Mouse (Mus musculus) kidney, postnatal 0 days (tissue): ENCODE measurements at regions not wholly inside any gene's neighbourhood (a gene's known extent, or its start where the extent isn't known, plus 50 kb on each side); places are given as distances from the start of the nearest gene placed in this dataset.

Experiments
- ATAC-seq: fragments of 200-750 bp; cut with Nextera tagmentation; replicated peaks from 2 replicates; pipeline ENCODE4 v1.8.0; 2017; ENCODE audit warnings: low read depth, moderate number of reproducible peaks, moderate TSS enrichment, moderate library complexity; ENCODE audit not compliant: low FRiP score
- DNase-seq: peaks from one replicate; pipeline ENCODE4 v3.0.0-alpha.2; 2016; ENCODE audit warnings: low spot score
- H3K27ac ChIP-seq: fragments of 300-500 bp; sonication (generic); 2 replicates; pipeline ENCODE4 v1.5.1; 2014; ENCODE audit warnings: mild to moderate bottlenecking
- H3K27me3 ChIP-seq: fragments of 300-500 bp; sonication (generic); 2 replicates; pipeline ENCODE4 v1.6.1; 2014; ENCODE audit warnings: low read length, mixed read lengths; ENCODE audit not compliant: insufficient read depth
- H3K36me3 ChIP-seq: fragments of 300-500 bp; sonication (generic); 2 replicates; pipeline ENCODE4 v1.6.1; 2014; ENCODE audit warnings: low read length, mixed read lengths; ENCODE audit not compliant: insufficient read depth
- H3K4me1 ChIP-seq: fragments of 300-500 bp; sonication (generic); replicated peaks from 2 replicates; pipeline ENCODE4 v1.6.1; 2014; ENCODE audit warnings: antibody characterized with exemption, low read length, mixed read lengths; ENCODE audit not compliant: insufficient read depth
- H3K4me2 ChIP-seq: fragments of 300-500 bp; sonication (generic); 2 replicates; pipeline ENCODE4 v1.6.1; 2014; ENCODE audit warnings: mild to moderate bottlenecking, low read length, moderate library complexity, mixed read lengths
- H3K4me3 ChIP-seq: fragments of 300-500 bp; sonication (generic); replicated peaks from 2 replicates; pipeline ENCODE4 v1.5.1; 2014; ENCODE audit warnings: low read depth, low read length
- H3K9ac ChIP-seq: fragments of 300-500 bp; sonication (generic); 2 replicates; pipeline ENCODE4 v1.6.1; 2014; ENCODE audit warnings: low read depth, low read length
- H3K9me3 ChIP-seq: fragments of 300-500 bp; sonication (generic); replicated peaks from 2 replicates; pipeline ENCODE4 v1.6.1; 2016; ENCODE audit warnings: low read length, inconsistent platforms, mixed read lengths
- CTCF ChIP-seq: IDR thresholded peaks from 2 replicates; pipeline ENCODE4 v1.5.1; 2016; ENCODE audit warnings: antibody characterized with exemption, low read depth, mild to moderate bottlenecking, moderate library complexity
- WGBS: fragments of 180-500 bp; shearing (Covaris S2); extraction: QIAGEN DNeasy Blood & Tissue Kit; methylation state at CpG from one replicate; pipeline ENCODE4 v1.1.7; 2014; 5-methylcytosine and 5-hydroxymethylcytosine counted together

GRCm38 (mm10) chr2:137687208-137687607 lies 569.2 kb upstream of the Btbd3 start:
- no peak for TF ChIP-seq CTCF
- Histone ChIP-seq H3K27me3 (no peaks in the 10 kb centered on the region), H3K9ac (no peak overlapping the region), H3K4me3 (no peak overlapping the region), H3K36me3 (no peaks in the 10 kb centered on the region), H3K4me1 (no peaks in the 10 kb centered on the region), H3K27ac (no peak overlapping the region), H3K4me2 (no peak overlapping the region), H3K9me3 (no peaks in the 10 kb centered on the region)
- DNase-seq (no peak), ATAC-seq (no peak)
- WGBS = 72% methylated on average over 11 of the region's 11 CpGs

- Histone ChIP-seq H3K4me1 (no peaks in the 10 kb centered on the region), H3K9me3 (no peaks in the 10 kb centered on the region), H3K9ac (no peak overlapping the region), H3K27ac (no peak overlapping the region), H3K4me2 (no peak overlapping the region), H3K4me3 (no peak overlapping the region), H3K36me3 (no peaks in the 10 kb centered on the region), H3K27me3 (no peaks in the 10 kb centered on the region)
- TF ChIP-seq CTCF = no peak
- DNase-seq (no peak), ATAC-seq (no peak)
- 69% methylated on average over 4 of the region's 4 CpGs for WGBS
Observed at GRCm38 (mm10) chr2:137686735-137687134, 569.6 kb upstream of the Btbd3 start.

GRCm38 (mm10) chr2:137681762-137682161 lies 565.3 kb upstream of the Jag1 start:
- 100% methylated on average over 1 of the region's 1 CpGs for WGBS
- H3K4me2 ChIP-seq = no peak overlapping the region
- TF ChIP-seq CTCF = no peak
- no peak overlapping the region for H3K9ac ChIP-seq
- no peaks in the 10 kb centered on the region for H3K9me3 ChIP-seq
- H3K4me3 ChIP-seq = no peak overlapping the region
- no peaks in the 10 kb centered on the region for H3K36me3 ChIP-seq
- H3K27ac ChIP-seq = no peak overlapping the region
- no peak for DNase-seq
- H3K4me1 ChIP-seq = no peaks in the 10 kb centered on the region
- no peaks in the 10 kb centered on the region for H3K27me3 ChIP-seq
- ATAC-seq = no peak

- Histone ChIP-seq H3K36me3 (no peaks in the 10 kb centered on the region), H3K4me2 (no peak overlapping the region), H3K9ac (no peak overlapping the region), H3K27ac (no peak overlapping the region), H3K27me3 (no peaks in the 10 kb centered on the region), H3K9me3 (no peaks in the 10 kb centered on the region), H3K4me1 (0 out of 2 replicates have a peak, but pooled peaks cover 3% of the 10 kb centered on the region), H3K4me3 (no peak overlapping the region)
- WGBS = 39% methylated on average over 2 of the region's 2 CpGs
- no peak for TF ChIP-seq CTCF
- DNase-seq (peak; percentile 49), ATAC-seq (no peak)
Observed at GRCm38 (mm10) chr2:137663171-137663570, 546.7 kb upstream of the Jag1 start.

GRCm38 (mm10) chr2:137662216-137662615 lies 545.8 kb upstream of the Jag1 start:
- H3K9me3 ChIP-seq = no peaks in the 10 kb centered on the region
- H3K27ac ChIP-seq = no peak overlapping the region
- H3K27me3 ChIP-seq = no peaks in the 10 kb centered on the region
- H3K4me2 ChIP-seq = no peak overlapping the region
- no peak for DNase-seq
- no peak for TF ChIP-seq CTCF
- H3K4me3 ChIP-seq = no peak overlapping the region
- no peak for ATAC-seq
- no peaks in the 10 kb centered on the region for H3K36me3 ChIP-seq
- no peak overlapping the region for H3K9ac ChIP-seq
- WGBS = 94% methylated on average over 2 of the region's 2 CpGs
- H3K4me1 ChIP-seq = 0 out of 2 replicates have a peak, but pooled peaks cover 3% of the 10 kb centered on the region

- no peak overlapping the region for H3K4me2 ChIP-seq
- H3K4me3 ChIP-seq = no peak overlapping the region
- WGBS = 86% methylated on average over 1 of the region's 1 CpGs
Observed at GRCm38 (mm10) chr2:137660449-137660848, 544.0 kb upstream of the Jag1 start.

GRCm38 (mm10) chr2:137654296-137654695 lies 537.9 kb upstream of the Jag1 start:
- H3K27ac ChIP-seq = no peak overlapping the region
- no peak overlapping the region for H3K4me2 ChIP-seq
- DNase-seq (no peak), ATAC-seq (no peak)
- H3K4me1 ChIP-seq = no peaks in the 10 kb centered on the region
- no peaks in the 10 kb centered on the region for H3K27me3 ChIP-seq
- no peaks in the 10 kb centered on the region for H3K9me3 ChIP-seq
- no peak overlapping the region for H3K4me3 ChIP-seq
- no peak overlapping the region for H3K9ac ChIP-seq
- no peak for TF ChIP-seq CTCF
- H3K36me3 ChIP-seq = no peaks in the 10 kb centered on the region
- 58% methylated on average over 3 of the region's 3 CpGs for WGBS

More at GRCm38 (mm10) chr2:137660449-137660848, 544.0 kb upstream of the Jag1 start:
- Histone ChIP-seq H3K9ac (no peak overlapping the region), H3K27ac (no peak overlapping the region), H3K27me3 (no peaks in the 10 kb centered on the region), H3K36me3 (no peaks in the 10 kb centered on the region), H3K4me1 (0 out of 2 replicates have a peak, but pooled peaks cover 3% of the 10 kb centered on the region), H3K9me3 (no peaks in the 10 kb centered on the region)
- no peak for ATAC-seq
- DNase-seq = no peak
- TF ChIP-seq CTCF = no peak
